Mouse (Mus musculus) megakaryocyte progenitor cell, adult 5-6 weeks (primary cell): ENCODE measurements at regions not wholly inside any gene's neighbourhood (a gene's known extent, or its start where the extent isn't known, plus 50 kb on each side); places are given as distances from the start of the nearest gene placed in this dataset.
A peak's percentile ranks its signal among the peaks of the same experiment; 100 is the strongest.

Experiments
- ATAC-seq: replicated peaks from 2 replicates; pipeline ENCODE4 v1.8.0; 2016; ENCODE audit warnings: mild to moderate bottlenecking, moderate TSS enrichment, inconsistent platforms; ENCODE audit not compliant: poor library complexity

DNA sequence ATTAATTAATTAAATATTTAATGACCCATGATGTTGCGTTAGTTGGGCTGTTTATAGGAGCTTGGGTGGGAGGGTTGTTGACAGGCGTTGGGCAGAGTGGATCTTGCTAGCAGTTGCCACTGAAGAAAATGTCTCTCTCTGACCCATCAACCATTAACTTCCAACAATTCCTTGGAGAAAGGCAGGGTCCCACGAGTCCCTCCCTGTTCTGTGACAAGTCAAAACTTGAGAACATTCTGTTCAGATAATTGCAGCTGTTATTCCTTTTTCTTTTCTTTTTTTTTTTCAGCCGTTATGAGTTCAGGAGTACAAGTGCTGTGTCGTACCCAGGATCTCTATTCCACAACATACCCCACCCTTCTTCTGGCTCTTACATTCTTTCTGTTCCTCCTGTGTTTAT lies 59.8 kb upstream of the Tnfrsf21 start:
- ATAC-seq = no peak

- ATAC-seq = no peak
These were observed 61.6 kb upstream of the Tnfrsf21 start for GRCm38 (mm10) chr17:42954722-42955121.

DNA sequence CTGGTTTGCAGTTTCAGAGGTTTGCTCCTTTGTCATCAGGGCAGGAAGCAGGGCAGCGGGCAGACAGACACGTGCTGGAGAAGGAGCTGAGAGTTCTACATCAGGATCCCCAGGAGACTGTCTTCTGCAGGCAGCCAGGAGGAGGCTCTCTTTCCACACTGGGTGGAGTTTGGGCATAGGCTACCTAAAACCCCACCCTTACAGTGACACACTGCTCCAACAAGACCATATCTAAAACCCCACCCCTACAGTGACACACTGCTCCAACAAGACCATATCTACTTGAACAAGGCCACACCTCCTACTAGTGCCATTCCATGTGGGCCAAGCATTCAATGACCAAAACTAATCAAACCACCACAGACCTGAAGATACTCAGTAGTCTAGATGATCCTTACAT lies 68.0 kb upstream of the Cd2ap start:
- ATAC-seq = peak; percentile 60

- ATAC-seq = peak; percentile 93
These were observed 66.8 kb upstream of the Cd2ap start for GRCm38 (mm10) chr17:42943272-42943696.

- ATAC-seq = no peak
These were observed 63.0 kb upstream of the Cd2ap start for GRCm38 (mm10) chr17:42939476-42939875.

DNA sequence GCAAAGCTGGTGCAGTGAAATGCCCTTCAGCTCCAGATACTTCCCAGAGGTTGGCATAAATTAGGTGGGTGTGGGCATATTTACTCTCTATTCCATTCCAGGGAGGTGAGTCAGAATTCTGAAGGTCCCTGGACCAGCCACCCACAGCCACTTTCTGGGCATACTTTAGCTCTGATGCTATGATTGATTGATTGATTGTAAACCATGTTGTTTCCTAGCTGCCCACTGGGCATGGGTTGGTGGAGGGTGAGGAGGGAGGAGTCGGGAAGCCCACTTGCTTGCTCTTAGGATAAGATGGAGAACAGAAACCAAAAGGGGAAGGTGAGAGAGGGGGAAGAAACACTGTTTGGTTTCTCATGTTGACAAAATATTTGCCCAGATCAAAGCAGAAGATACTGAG lies 62.1 kb upstream of the Cd2ap start:
- peak; percentile 71 for ATAC-seq

DNA sequence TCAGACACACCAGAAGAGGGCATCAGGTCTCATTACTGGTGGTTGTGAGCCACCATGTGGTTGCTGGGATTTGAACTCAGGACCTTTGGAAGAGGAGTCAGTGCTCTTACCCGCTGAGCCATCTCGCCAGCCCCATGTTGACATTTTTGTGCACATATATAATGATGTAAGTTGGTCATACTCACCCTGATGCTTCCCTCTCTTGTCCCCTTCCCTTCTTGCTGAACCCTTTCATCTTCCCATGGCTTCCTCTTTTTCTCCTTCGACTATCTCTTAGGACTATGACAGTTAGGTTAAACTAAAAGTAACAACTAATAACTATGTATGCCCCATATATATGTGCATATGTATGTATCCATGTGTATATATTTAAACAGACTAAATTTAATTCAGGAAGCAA lies 61.0 kb upstream of the Cd2ap start:
- peak; percentile 35 for ATAC-seq

DNA sequence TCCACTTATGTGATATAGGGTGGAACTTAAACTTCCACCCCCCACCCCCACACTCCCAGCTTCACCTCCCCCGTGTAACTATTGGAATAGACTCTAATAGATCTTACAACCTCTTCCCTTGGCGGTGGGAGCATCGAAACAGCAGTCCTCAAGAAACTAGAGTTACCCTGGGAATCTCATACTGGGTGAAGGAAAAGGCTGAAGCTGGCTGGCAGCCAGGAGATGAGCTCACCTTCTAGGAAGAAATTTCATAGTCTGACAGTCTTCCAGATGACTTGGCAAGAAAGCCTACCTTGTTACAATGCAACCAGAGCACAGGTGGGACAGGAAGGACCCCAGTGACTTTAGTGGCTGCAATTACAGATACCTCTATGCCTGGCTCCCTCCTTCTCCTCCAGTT lies 57.6 kb upstream of the Cd2ap start:
- no peak for ATAC-seq

DNA sequence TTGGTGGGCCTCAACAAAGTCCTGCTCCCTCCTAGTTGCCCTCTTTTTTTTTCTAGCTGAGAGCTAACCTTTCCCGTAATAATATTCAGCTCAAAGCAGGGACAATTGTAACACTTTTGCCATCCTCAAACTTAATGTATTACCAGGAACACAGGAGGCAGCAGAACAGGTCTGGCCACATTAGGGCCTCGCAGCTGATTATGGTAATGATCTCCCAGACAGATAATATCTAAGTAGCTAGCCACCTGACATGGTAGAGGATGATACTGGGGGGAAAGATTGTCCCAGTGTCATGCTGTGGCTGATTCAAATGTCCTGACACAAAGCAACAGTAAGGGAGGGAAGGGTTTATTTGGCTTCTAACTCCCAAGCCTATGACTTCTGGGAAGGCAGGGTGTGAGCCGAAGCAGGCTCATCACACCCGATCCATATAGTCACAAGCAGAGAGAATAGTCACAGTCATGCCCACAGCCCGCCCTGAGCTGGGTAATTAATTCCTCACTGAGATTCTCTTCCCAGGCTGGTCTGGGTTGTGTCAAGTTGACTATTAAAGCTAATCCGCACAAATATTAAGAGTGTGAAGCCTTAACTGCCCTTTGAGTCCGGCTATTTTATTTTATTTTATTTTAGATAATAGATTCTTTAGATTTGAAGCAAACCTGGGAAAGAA lies 57.0 kb upstream of the Cd2ap start:
- ATAC-seq = no peak

DNA sequence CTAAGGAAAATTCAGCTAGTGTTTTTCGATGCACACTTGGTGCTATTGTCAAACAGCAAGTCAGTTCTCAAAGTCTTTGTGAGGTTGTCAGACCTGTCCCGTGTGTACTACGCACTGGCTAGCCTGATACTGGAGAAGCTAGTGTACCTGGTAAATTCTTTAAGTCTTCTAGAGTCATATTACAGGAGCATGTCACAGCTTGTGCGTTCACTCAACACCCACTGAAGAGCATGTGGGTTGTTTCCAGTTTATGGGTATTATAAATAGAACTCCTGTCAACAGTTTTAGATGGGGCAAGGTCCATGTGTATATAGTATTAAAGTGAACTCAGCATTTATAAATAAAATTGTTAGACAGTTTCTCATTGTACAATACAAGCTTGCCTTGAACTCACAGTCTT lies 50.9 kb upstream of the Cd2ap start:
- ATAC-seq = no peak
